Mouse (Mus musculus) cerebellum, adult 2 months (tissue): ENCODE measurements around the gene Plcxd1.

ENCODE experiments used
- CTCF ChIP-seq: fragments of 200-500 bp; IDR thresholded peaks from 2 replicates; pipeline ENCODE4 v1.5.1; 2011; ENCODE audit warnings: low read depth, mild to moderate bottlenecking, control low read depth, low read length, moderate library complexity, borderline replicate concordance; ENCODE audit not compliant: insufficient read depth
- POLR2A ChIP-seq: fragments of 200-500 bp; IDR thresholded peaks from 2 replicates; pipeline ENCODE4 v1.6.1; 2011; ENCODE audit warnings: low read length, control low read depth, borderline replicate concordance; ENCODE audit not compliant: insufficient read depth

DNA sequence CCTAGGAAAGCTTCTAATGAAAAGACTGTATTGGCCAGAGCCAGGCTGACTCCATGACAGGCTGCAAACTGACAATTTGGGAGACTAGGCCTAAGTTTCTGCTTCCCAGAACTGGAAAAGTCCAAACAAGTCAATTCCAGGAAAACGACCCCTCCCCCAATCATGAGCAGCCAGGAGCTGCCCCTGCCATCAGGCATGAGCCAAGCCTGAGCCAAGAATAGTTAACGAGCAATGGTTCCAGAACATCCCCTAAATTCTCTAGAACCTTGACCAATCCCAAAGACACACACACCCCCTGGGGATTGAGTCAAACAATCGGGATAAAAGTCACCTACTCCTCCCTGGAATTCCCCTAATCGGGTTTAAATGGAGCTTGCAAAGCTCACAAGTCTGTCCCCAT is 16.8 kb upstream of the Plcxd1 start:
- TF ChIP-seq CTCF (no peak), POLR2A (no peak)
